Mouse (Mus musculus) cerebellum, postnatal 10 days (tissue): Measurements from ENCODE around the gene Dpyd.

Source experiments
- DNase-seq, 2 experiments: peaks; one replicate each; pipeline ENCODE4 v3.0.0; 2021; ENCODE audit warnings: mixed read lengths in 2 of 2

Dpyd gene

DNA sequence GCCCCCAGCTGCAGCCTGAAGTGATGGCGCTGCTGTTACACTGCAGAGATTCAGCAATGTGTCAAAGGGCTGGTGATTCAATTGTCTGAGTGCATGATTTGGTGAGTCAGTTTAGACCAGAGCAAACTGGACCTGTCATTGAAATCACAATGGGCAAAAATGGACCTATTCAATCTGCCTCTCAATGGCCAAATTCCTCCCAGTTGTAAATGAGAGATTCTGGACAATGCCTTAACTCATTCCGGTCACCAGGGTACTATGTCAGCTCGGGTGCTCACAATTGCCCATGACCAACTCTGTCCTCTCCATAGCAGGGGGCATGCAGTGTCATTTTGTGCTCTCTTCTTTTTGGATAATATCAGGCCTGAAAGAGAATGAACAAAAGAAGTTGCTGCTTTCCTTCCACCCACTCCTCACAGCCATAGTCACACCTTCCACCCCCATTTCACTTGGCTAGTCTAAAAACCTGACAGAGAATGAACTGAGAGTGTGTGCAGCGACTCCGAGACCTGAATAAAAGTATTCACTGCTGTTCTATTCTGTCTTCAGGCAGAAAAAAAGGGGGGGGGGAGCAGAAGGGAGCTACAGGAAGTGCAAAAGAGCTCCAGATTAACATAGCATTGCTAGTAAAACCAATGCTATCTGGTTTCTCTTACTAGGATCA, 533.4 kb downstream of the Dpyd start:
- no peak for DNase-seq

DNA sequence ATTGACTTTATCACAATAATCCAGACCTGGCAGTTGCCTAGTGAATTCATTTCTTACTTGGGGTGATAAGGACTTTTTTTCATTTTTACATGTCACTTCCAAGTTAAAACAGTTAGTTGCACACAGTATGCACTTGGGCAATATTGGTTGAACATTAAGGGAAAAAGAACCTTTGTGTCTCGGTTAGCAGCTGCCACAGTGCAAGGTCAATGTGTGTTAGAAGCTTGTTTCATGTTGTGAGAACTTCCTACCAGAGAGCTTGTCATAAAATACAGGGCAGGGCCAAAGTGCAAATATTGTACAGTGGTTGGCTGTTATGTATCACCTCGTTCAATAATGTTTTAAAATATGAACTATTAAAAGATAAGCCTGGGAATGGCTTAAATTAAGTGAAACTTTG, 564.1 kb downstream of the Dpyd start:
- no peak for DNase-seq

DNA sequence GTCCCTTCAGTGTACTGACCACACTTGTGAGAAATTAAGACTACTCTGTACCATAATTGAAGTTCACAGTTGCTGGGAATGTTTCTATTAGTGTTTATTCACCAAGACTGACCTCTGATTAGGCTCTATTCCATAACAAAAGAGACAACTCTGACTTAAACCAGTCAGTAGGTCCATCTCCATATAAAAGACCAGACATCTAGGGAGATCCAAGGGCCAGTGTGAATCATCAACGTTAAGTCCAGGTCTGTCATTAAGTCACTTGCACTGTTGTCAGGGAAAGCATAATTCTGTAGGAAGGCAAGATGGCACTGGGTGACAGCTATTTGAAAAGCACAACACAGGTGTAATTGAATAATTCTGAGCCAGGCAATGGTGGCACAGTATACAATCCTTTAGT, 566.1 kb downstream of the Dpyd start:
- no peak for DNase-seq

DNA sequence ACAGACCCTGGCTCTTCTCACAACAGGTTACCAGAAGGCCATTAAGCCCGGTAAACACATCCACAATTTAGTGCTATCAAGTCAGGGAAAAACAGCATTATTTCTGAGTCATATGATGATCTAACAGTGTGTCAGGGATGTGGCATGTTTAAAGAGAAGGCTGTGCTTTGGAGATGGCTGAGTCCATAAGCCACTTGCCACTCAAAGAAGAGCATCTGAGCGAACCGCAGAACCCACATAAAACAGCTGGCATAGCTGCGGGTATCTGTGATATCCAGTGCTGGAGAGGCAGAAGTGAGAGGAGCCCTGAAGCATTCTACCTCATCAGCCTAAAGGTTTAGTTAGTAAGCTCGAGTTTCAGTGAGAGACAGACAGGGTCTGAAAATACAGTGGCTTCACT, 581.1 kb downstream of the Dpyd start:
- DNase-seq, result no peak

DNA sequence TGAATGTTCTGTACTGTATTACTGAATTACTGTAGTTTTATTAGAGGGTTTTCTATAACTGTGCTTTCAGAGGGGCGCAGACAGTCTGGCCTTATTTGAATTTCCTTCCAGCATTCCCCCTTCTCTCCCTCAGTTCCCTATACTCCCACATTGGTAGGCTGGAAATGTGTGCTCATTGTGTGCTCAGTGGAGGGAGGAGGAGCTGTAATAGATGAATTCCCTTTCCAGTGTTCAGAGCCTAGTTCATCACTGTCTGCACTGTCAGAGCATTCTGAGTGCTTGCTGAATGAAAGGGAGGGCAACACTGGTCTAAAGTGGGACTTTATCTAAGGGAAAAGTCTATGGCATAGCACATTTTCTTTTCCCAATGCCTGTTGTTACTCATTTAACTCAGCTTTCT, 582.9 kb downstream of the Dpyd start:
- no peak for DNase-seq

DNA sequence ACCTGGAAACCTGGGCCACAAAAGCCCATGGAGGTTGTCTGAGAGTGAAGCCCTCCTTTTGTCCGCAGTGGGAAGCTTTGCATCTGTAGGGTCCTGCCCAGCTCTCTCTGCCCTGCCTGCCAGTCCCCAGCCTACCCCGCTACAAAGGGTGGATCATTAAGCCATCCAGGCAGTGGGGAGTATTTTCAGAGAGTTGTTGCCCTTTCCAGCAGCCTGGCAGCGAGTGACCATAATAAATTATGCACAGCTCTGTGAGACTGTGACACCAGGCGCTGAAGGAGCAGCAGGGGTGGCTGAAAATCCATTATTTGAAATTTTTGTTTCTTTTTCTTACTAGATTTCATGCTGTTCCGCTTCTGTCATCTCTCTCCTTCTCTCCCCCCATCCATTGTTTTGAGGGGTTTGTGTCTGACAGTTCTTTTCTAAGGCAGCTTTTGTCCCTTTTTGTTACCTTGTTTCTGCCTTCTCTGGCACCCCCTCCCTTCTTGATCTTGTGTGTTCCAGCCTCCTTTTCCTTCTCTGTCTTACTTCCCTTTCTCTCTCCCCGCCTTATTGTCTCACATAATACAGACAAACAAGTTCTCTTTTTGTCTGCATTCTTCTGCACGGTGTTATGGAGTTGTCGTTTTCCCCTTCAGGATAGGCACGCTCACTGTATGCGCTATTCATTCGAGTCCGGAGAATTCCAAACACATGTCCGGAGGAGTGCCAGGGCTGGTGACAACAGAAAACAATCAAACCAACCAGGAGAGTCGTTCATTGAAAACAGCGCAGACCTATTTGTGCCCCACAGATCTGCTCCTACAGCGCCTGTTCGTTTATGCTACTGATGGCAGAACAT, 592.9 kb downstream of the Dpyd start:
- DNase-seq, result peak; percentile 53 to 58

DNA sequence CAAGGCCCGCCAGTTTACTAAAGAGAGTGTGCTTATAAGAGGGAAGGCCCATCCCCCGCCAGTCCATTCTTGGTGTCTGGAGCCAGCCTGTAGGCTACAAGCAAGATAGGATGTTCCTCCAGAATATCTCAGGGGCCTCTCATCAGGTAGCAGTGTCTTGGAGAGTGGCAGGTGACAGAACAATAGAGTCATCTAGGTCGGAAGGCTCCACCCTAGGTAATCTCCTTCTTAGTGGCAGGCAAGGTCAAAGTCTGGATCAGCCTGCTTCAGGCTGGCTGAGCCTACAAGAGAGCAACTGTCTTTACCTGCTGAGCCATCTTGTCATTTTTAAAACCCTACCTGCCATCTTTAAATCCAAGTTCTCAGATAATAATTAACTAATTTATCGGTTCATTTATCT, 596.7 kb downstream of the Dpyd start:
- DNase-seq, result no peak

DNA sequence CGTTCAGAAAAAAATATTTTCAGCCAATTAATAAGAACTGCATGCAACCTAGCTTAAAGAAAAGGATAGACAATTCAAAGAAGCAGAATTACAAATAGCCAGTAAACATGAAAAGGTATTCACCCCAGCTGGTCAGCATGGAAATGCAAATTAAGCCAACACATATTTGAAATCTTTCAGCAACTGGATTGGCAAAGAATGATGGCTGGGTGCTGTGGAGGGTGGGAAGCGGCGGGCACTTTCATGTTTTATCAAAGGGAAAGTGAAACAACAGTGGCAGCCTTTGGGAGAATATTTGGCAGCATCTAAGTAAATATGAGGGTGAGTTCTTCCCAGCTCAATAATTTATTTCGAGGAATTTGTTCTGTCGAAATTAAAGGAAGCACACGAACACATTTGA, 603.8 kb downstream of the Dpyd start:
- no peak for DNase-seq

DNA sequence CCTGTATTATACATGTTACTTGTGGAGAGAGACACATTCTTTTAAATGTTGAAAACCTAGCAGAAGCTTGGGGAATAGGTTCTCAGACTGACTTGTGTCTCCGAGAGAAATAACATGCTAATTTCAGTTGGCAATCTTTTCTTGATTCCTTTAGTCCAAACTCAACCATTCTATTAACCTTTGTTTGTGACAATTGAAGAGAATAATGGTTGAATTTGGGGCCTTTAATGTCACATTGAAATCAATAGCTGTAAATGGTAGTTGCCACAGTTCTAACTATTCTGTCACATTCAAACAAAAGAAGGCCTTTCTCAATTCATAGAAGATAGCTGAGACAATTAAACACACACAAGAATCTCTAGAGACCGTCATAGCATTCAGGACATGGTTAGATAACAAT, 606.2 kb downstream of the Dpyd start:
- no peak for DNase-seq

DNA sequence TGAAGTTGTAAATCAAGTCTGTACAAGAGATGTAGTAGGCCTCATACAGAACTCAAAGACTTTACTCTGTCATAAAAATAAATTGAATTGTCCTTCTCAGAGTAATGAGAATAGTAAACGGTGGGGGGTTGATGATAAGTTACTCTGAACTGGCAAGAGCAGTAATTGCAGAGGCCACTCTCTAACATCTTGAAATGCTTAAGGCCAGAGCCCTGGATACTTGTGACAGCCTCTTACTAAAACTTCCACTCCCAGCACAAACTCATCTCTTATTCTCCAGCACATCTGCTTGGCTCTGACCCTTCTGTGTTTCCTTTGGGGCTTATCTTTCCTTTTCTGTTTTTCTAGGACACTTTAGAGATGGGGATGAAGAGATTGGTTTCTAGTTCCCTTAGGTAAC, 606.7 kb downstream of the Dpyd start:
- no peak for DNase-seq

DNA sequence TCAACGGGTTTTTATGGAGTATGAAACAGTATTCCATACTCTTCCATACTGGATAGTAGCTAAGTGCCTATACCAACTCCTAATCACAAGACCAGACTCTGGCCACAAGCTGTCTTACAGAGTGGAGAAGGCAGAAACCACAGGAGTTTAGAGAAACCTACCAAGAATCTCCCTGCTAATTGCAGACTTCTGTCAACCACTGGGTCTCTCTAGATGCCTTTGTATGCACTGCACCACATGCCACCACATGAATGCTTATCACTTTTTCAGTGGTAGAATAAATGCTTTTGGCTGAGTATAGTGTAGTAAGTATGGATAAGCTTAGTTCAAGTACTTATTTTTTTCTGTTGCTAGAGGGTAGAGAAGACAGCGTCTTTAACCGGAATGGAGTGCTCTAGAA, 621.3 kb downstream of the Dpyd start:
- DNase-seq, result no peak

DNA sequence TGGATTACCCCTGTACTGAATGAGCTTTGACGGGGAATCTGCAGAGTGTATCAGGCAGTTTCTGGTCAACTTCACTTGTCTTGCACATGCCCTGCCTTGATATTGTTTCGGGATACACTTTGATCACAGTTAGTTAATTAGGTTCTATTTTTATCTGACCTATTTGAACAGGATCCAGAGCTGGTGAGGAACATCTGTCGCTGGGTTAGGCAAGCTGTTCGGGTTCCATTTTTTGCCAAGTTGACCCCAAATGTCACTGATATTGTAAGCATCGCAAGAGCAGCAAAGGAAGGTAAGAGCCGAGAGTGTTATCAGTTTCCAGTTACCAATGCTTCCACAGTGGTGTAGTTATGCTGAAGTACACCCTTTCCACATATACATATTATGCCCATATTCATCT, 632.1 kb downstream of the Dpyd start:
- peak; percentile 77 for DNase-seq

DNA sequence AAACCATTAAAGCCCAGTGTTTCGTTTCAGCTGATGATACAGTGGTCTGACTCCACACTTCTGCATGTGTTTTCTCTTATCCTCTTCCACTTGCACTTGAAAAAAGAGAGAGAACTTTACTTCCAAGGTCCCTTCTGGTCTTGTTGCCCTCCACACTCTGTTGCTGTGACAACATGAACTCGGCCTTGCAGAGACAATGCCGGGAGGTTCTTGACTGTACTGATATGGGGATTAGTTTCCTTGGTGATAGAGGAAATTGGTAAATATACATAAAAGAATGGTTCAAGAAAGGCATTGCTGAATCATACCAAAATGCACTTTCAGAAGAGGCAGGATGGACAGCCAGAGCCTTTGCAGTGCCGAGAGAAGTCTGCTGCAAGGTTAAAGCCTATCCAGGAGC, 633.7 kb downstream of the Dpyd start:
- peak in 1 of 2 experiments; percentile 3 for DNase-seq

DNA sequence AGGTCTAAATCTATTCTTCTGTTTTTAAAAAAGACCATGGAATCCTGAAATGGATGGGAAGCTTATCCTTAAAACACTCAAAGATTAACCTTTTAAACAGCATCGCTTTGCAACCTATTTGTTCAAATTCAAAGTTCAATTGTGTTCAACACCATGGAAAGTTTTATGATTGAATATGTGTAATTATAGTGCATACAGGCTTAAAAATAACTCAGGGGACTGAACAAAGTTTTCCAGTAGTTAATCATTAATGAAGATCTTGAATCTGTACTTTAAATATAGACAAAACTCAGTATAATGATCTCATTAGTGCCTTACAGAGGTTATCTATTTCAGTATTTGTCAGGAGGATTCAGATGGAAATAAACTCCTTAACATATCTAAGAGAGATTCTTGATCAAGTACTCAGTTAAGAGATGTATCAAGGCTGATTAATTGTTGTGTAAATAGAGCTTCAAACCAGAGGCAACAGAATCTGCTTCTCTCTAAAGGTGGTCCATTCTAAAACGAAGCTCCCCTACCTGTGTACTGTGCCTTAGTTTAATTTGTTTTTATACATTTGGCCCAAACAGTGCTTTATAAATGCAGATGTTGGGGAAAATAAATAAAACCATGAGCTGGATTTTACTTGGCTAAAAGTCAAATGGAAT, 659.0 kb downstream of the Dpyd start:
- DNase-seq, result no peak

DNA sequence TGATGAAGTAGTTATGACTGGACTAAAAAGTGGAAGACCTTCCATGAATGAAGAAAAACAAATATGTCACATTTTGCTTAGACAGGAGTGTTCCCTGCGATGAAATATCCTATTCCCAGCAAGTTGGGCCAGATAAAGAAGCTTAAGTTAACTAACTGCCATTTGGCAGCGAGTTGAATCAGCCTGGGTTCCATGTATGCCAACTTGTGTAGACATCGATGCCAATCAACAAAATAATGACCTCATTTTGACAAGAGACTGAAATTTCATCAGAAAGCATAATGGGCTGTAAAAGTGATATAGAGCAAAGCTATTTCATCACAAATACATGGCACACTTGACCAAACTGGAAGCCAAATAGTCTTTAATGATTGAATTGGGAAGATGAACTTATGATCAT, 681.3 kb downstream of the Dpyd start:
- no peak for DNase-seq

DNA sequence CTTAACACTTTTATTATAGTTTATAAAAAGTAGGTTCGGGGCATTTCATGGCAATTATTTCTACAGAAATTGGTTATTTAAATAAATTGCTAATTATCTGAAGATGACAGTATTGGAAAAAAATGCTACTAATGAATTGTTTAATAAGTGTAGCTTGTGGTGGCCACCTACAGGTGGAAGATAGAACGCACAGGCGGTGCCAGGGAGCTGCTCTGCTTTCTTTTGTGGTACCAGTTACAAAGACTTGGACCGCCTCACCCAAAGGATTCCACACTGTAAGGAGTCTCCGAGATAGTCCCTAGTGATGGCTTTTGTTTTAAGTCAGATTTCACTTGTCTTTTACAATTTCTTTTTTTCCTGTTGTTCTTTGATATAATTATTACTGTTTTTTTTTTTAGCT, 694.6 kb downstream of the Dpyd start:
- peak; percentile 72 to 76 for DNase-seq

DNA sequence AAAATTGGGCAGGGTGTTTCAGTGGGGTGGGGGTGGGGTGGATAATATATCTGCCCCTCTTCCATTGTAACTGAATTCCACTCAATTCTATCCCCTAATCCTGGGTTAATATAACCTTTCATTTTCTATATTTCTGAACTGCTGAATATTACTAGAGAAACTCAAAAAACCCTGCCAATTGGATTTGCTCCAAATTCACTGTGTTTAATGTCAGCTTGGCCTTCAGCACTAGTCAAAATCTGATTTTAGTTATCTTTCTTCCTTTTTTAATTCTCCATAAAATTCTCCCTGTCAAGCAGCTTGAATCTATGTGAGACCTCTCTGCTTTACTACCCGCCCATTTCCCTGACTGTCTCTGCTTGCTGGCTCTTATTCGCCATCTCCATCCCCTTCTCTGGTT, 713.3 kb downstream of the Dpyd start:
- DNase-seq, result peak in 1 of 2 experiments; percentile 3

DNA sequence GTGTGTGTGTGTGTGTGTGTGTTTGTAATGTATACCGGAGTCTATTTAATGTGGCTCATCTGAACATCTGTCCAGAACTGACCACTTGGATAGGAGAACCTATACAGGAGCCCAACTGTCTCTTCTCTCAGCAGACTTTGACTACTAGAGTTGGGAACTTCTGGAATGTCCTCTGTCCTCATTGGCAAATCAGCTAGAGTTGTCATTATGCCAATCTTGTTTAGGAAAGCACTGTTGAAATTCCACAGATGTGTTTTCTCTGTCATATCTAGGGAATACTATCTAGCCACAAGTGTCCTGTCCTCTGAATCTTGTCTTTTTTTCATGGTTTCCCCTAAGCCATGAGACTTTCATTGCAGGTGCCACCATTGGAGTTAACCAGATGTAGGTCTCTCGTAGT, 718.7 kb downstream of the Dpyd start:
- DNase-seq, result no peak

DNA sequence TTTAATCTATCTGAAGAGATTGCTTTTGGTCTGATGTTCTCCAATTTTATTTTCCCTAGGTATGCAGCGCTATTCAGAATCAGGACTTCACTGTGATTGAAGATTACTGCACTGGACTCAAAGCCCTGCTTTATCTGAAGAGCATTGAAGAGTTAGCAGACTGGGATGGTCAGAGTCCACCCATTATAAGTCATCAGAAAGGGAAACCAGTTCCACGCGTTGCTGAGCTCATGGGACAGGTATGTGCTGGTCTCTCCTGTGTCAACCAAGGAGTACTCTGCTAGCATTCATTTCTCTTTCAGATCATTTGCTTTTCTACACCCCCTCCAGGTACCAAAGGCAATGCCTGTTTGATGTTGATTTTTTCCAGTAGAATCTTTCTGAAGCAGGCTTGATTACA, 752.8 kb downstream of the Dpyd start:
- DNase-seq, result no peak

DNA sequence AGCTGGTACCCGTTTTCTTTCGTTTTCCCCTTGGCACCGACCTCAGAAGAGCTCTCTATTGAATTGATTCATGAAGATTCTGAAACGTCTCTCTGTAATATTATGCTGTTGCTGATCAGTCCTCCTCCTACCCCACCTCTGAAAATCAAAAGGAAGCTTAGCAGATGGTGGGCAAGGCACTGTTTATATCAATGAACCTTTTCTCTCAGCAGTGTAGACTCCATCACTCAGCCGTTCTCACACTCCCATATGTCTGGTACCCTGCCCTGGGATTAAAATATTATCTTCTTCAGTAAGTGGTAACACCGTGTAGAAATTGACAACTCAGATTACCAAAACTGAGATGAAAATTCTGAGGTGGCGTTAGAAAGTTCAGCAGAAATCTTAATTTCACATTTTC, 767.1 kb downstream of the Dpyd start:
- DNase-seq, result no peak

DNA sequence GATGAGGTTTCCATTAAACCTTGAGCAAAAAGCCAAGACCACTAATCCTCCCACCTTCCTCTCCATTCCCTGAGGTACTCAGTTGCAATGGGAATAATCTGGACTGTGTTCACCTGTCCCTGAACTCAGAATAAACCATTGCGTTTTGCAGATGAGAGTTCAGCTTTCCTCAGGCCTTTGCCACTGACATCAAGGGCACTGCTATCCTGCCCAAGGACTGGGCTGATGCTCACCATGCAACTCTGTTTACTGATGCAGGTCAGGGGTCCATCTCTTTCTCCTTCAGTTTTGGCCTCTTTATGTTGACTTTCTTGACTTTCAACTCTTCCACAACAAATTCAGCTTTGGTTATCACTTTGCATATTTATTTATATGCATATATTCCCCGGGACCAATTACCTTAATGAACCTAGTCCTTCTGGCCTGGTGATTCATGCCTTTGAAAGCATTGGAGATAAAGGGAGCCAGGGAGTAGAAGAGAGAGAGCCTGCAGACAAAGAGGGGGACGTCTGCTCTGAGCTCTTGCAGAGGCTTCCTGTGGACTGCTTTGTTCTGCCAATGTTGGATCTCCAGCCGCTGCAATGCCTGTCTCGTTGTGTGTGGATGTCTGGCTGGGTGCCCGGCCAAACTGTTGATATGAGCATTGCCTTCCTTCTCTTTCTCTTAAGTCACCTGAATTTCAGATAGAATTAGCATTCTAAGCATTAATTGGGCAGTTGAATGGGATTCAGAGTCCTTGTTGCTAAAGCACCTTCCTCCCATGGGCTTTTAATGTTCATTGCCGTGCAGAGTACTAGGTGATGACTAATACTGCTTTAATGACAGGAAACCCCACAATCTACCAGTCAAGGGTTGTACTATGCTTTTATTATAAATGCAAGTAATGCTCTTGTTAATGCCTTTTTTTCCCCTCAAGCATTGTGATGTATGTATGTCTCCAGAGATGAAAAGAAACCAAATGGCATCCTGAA, 771.7 kb downstream of the Dpyd start:
- peak; percentile 47 to 62 for DNase-seq

DNA sequence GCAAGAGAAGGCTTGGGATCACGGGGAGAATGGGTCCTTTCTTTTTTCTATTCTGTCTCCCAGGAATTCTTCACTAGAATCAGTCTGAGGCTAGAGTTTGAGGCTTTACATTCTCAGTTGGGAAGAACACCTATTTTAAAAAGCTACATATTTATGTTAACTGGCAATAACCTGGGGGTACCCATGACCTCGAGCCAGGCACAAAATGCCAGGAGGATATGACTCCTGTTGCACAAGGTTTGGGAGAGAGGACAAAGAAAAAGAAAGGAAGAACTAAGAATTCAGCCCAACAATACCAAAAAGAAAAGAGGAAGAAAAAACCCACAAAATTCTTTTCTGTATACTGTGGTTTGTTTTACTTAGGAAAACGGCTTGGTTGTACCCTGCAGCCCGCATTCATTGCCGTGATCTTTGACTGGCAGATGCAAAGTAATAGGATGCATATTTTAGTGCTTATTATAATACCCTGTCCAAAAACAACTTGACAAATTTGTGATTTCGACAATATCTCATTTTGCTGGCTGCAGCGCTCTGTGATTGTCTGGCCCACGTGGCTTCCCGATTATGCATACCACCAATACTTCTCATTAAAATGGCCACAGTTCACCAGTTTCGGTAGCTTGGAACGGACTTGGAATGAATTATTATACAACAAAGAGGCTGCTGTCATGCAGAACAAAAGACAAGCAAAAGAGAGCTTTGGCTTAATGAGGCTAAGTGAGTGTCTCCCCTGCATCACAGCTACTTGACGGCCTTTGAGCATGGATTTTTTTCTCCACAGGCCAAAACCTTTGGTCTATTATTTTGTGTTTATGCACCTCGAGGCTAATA, 799.8 kb downstream of the Dpyd start:
- no peak for DNase-seq
